In the genomic region with DNA sequence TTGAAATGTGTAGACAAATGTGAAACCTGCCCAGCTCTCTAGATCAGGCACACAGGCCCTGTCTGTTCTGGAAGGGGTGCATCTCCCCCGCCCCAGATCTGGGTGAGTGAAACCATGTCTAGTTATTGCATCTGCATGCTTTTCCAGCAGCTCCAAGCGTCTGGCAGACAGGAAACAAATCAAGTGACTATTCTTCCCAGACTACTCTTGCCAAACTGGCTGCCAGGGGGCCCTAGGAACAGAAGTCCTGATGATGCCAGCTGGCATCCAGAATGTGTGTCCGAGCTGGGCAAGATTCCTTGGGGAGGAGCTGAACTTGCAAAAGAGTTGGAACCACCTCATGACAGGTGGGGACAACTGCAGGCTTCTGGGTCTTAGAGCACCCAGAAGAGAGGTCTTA, we compare ENCODE assay signal across 13 mouse cellular contexts. TPM values are rescaled to one million over a fixed set of nuclear protein-coding genes. Genes with fewer than 3 reads are reported as not detected.
A peak's percentile ranks its signal among the peaks of the same experiment; 100 is the strongest.
DNase-seq lines count a peak whose midpoint lies in the region; ATAC-seq and TF ChIP-seq lines count a peak whose summit lies in the region.
"Had no signal": no experiment of that assay in that cellular context is flagged by ENCODE, and none has a peak within 500 bp of the region (broad histone marks: within the 10 kb centered on the region; RNA-seq: fewer than 3 reads in every experiment).

No protein-coding gene starts in this region.

- no peaks in the 10 kb centered on the region for H3K9me3 ChIP-seq in forebrain, postnatal 0 days (ENCODE audit: low read length)
- no peaks in the 10 kb centered on the region for H3K9me3 ChIP-seq in forebrain, embryonic 12.5 days
- no peaks in the 10 kb centered on the region for H3K9me3 ChIP-seq in liver, embryonic 12.5 days (replicated peaks)

- no peak overlapping the region for H3K4me3 ChIP-seq in forebrain, postnatal 0 days (ENCODE audit: low read depth, low read length)
- no peak overlapping the region for H3K4me3 ChIP-seq in forebrain, embryonic 12.5 days (replicated peaks)
- no peak overlapping the region for H3K4me3 ChIP-seq in lung, adult 2 months (replicated peaks; ENCODE audit: extremely low read depth, low read depth, low read length)
- no peak overlapping the region for H3K4me3 ChIP-seq in liver, embryonic 12.5 days
- H3K4me3 ChIP-seq: myocyte had no signal

- H3K4me2 ChIP-seq in forebrain, postnatal 0 days (ENCODE audit: low read depth): no peak overlapping the region
- H3K4me2 ChIP-seq in forebrain, embryonic 12.5 days: no peak overlapping the region
- no peak overlapping the region for H3K4me2 ChIP-seq in liver, embryonic 12.5 days

- no peaks in the 10 kb centered on the region for H3K27me3 ChIP-seq in forebrain, postnatal 0 days (ENCODE audit: insufficient read depth, low read length)
- H3K27me3 ChIP-seq in forebrain, embryonic 12.5 days: no peaks in the 10 kb centered on the region
- H3K27me3 ChIP-seq in liver, embryonic 12.5 days (replicated peaks): no peaks in the 10 kb centered on the region

- WGBS in forebrain, postnatal 0 days: 41% methylated on average over 3 of the region's 3 CpGs
- WGBS in forebrain, embryonic 12.5 days: 70% methylated on average over 3 of the region's 3 CpGs
- 42% methylated on average over 3 of the region's 3 CpGs for WGBS in lung, adult 2 months
- 49% methylated on average over 3 of the region's 3 CpGs for WGBS in liver, embryonic 12.5 days (ENCODE audit: insufficient replicate concordance)

- H3K9ac ChIP-seq in forebrain, postnatal 0 days: no peak overlapping the region
- H3K9ac ChIP-seq in forebrain, embryonic 12.5 days: no peak overlapping the region
- H3K9ac ChIP-seq in liver, embryonic 12.5 days: no peak overlapping the region

- H3K36me3 ChIP-seq in forebrain, postnatal 0 days (ENCODE audit: insufficient read depth): no peaks in the 10 kb centered on the region
- no peaks in the 10 kb centered on the region for H3K36me3 ChIP-seq in forebrain, embryonic 12.5 days (replicated peaks)
- no peaks in the 10 kb centered on the region for H3K36me3 ChIP-seq in liver, embryonic 12.5 days

- no peak overlapping the region for H3K27ac ChIP-seq in forebrain, postnatal 0 days (ENCODE audit: low read depth, low read length)
- no peak overlapping the region for H3K27ac ChIP-seq in forebrain, embryonic 12.5 days
- H3K27ac ChIP-seq in liver, embryonic 12.5 days: no peak overlapping the region

- DNase-seq in forebrain, postnatal 0 days: peak; percentile 56
- DNase-seq in lung, postnatal 10 days: peak; percentile 22
- no peak for DNase-seq in lung, adult 2 months
- peak; percentile 9 for DNase-seq in gastrocnemius, adult 18-20 months (ENCODE audit: low spot score)
- peak; percentile 17 to 18 for DNase-seq in layer of hippocampus, postnatal 36 days
- DNase-seq: adrenal gland, adult 8-10 months had no signal

- peak; percentile 77 for ATAC-seq in forebrain, postnatal 0 days
- no peak for ATAC-seq in forebrain, embryonic 12.5 days (ENCODE audit: low FRiP score)
- ATAC-seq in liver, embryonic 12.5 days: no peak
- ATAC-seq in activated CD4-positive, CD25-positive, alpha-beta regulatory T cell, adult 4 months: no peak

- TF ChIP-seq CTCF in forebrain, postnatal 0 days (IDR thresholded peaks at IDR 0.05; ENCODE audit: low read depth): no peak
- TF ChIP-seq CTCF in lung, adult 2 months (IDR thresholded peaks at IDR 0.05; ENCODE audit: insufficient read depth, low read length): no peak

- no peak for TF ChIP-seq POLR2A in lung, adult 2 months (IDR thresholded peaks at IDR 0.05; ENCODE audit: borderline replicate concordance, extremely low read depth, low read depth, low read length)

- no peaks in the 10 kb centered on the region for H3K4me1 ChIP-seq in forebrain, postnatal 0 days (ENCODE audit: insufficient read depth)
- no peaks in the 10 kb centered on the region for H3K4me1 ChIP-seq in forebrain, embryonic 12.5 days
- no peaks in the 10 kb centered on the region for H3K4me1 ChIP-seq in lung, adult 2 months (ENCODE audit: control insufficient read depth, insufficient read depth, low read length)
- H3K4me1 ChIP-seq in liver, embryonic 12.5 days: no peaks in the 10 kb centered on the region

RNA-seq across cellular contexts. Expression of a gene that starts 20.3 kb away (rescaled TPM):
- total RNA-seq in forebrain, postnatal 0 days (2014; rRNA removed): not detected in 2 replicates
- 0.12 TPM in 1 of 2 replicates, not detected in the other for polyA plus RNA-seq in forebrain, postnatal 0 days (2015; fragmentation: Nextera tagmentation; extraction: Ambion mirVana)
- not detected in 2 replicates for polyA plus RNA-seq in forebrain, embryonic 12.5 days (2016; fragmentation: Nextera tagmentation; extraction: Ambion mirVana)
- not detected in 2 replicates for polyA plus RNA-seq in lung, adult 2 months (2012; rRNA removed)
- total RNA-seq in gastrocnemius, adult 18-20 months (2021): not detected
- not detected for total RNA-seq in layer of hippocampus, postnatal 36 days (2021)
- 0.11 and 0.25 TPM in 2 replicates for polyA plus RNA-seq in liver, embryonic 12.5 days (2016; fragmentation: Nextera tagmentation; extraction: Ambion mirVana)
- not detected for polyA plus RNA-seq in activated CD4-positive, CD25-positive, alpha-beta regulatory T cell, adult 4 months (2017; shearing (Covaris generic))
- polyA plus RNA-seq: heart, embryonic 14.5 days; large intestine, adult 2 months; lung, embryonic 16.5 days; myocyte had no signal

RNA-seq across cellular contexts. Expression of a gene that starts 36.8 kb away (rescaled TPM):
- total RNA-seq in forebrain, postnatal 0 days (2014; rRNA removed): 98.6 and 101 TPM in 2 replicates
- 59.1 and 60.8 TPM in 2 replicates for polyA plus RNA-seq in forebrain, postnatal 0 days (2015; fragmentation: Nextera tagmentation; extraction: Ambion mirVana)
- 45.8 and 48.9 TPM in 2 replicates for polyA plus RNA-seq in forebrain, embryonic 12.5 days (2016; fragmentation: Nextera tagmentation; extraction: Ambion mirVana)
- 5.6 and 9.0 TPM in 2 replicates for polyA plus RNA-seq in lung, adult 2 months (2012; rRNA removed)
- 1 to 10 TPM; 1.2 to 1.4 TPM for total RNA-seq in gastrocnemius, adult 18-20 months (2021)
- 10 to 100 TPM; 47.4 to 49.1 TPM for total RNA-seq in layer of hippocampus, postnatal 36 days (2021)
- 6.1 and 6.2 TPM in 2 replicates for polyA plus RNA-seq in liver, embryonic 12.5 days (2016; fragmentation: Nextera tagmentation; extraction: Ambion mirVana)
- 100 to 1,000 TPM; 146 to 160 TPM for polyA plus RNA-seq in activated CD4-positive, CD25-positive, alpha-beta regulatory T cell, adult 4 months (2017; shearing (Covaris generic))

RNA-seq across cellular contexts. Expression of a gene that starts 56.8 kb away (rescaled TPM):
- 270 and 540 TPM in 2 replicates for total RNA-seq in forebrain, postnatal 0 days (2014; rRNA removed)
- polyA plus RNA-seq in forebrain, postnatal 0 days (2015; fragmentation: Nextera tagmentation; extraction: Ambion mirVana): 360 and 524 TPM in 2 replicates
- 451 and 481 TPM in 2 replicates for polyA plus RNA-seq in forebrain, embryonic 12.5 days (2016; fragmentation: Nextera tagmentation; extraction: Ambion mirVana)
- polyA plus RNA-seq in lung, adult 2 months (2012; rRNA removed): 44.6 and 56.1 TPM in 2 replicates
- 100 to 1,000 TPM; 244 to 264 TPM for total RNA-seq in gastrocnemius, adult 18-20 months (2021)
- 100 to 1,000 TPM; 237 to 247 TPM for total RNA-seq in layer of hippocampus, postnatal 36 days (2021)
- polyA plus RNA-seq in liver, embryonic 12.5 days (2016; fragmentation: Nextera tagmentation; extraction: Ambion mirVana): 526 and 538 TPM in 2 replicates
- polyA plus RNA-seq in activated CD4-positive, CD25-positive, alpha-beta regulatory T cell, adult 4 months (2017; shearing (Covaris generic)): 1,000 to 10,000 TPM in 1 of 2 experiments, 100 to 1,000 TPM in 1; 652 to 1,206 TPM
